Mouse (Mus musculus): ENCODE results near the gene Dhfr. TPM values are rescaled to one million over a fixed set of nuclear protein-coding genes. Genes with fewer than 3 reads are reported as not detected.

The Dhfr gene
- total and polyA plus RNA-seq, 3 experiments, result 13.6 to 47.0 (median 23.8) TPM

GRCm38 (mm10) chr13:92425758-92426264, 71.3 kb downstream of the Dhfr start, which contains the start of gene Ankrd34b:
TSS of gene Ankrd34b (plus strand) at chr13:92425896.
- in situ Hi-C loops (cut with MboI; ENCODE audit: low pct_ligation_motif_present, low pct_unique_long_range_greater_than_20kb, low sequenced_read_pairs), result no loop called here
- Histone ChIP-seq H3K9me3 (replicated peaks; ENCODE audit: low read length) (peaks cover 12% of the 10 kb centered on the region), H3K36me3 (replicated peaks in 1 of 2; ENCODE audit: control insufficient read depth in 1 of 2, insufficient read depth in 1 of 2, low read length in 1 of 2) (no peaks in the 10 kb centered on the region), H3K79me2 (replicated peaks; ENCODE audit: control insufficient read depth, extremely low read depth, insufficient read depth, poor library complexity, severe bottlenecking) (no peaks in the 10 kb centered on the region), H3K4me2 (ENCODE audit: insufficient read depth, low read depth, poor library complexity, severe bottlenecking) (no peak within 1 kb of the TSS), H3K27me3 (replicated peaks) (no peaks in the 10 kb centered on the region), H3K9ac (ENCODE audit: insufficient read depth, low read depth) (no peak within 1 kb of the TSS), H3K4me3 (replicated peaks in 1 of 3; ENCODE audit: low read depth in 2 of 3, low read length in 2 of 3, poor library complexity in 1 of 3) (no peak within 1 kb of the TSS), H3K4me1 (ENCODE audit: control insufficient read depth in 1 of 2, insufficient read depth in 2 of 2) (peaks cover 0 to 4% of the 10 kb centered on the region in 2 experiments; a peak in 1 of 4 replicates), H3K27ac (ENCODE audit: insufficient read depth, low read depth) (no peak within 1 kb of the TSS)
- DNase-seq (ENCODE audit: extremely low read depth), result no peak
- dilution Hi-C loops (cut with MboI; ENCODE audit: extremely low pct_ligation_motif_present, extremely low pct_unique_long_range_greater_than_20kb, low sequenced_read_pairs), result no loop called here
- TF ChIP-seq MXI1 (IDR thresholded peaks at IDR 0.05; ENCODE audit: low read depth, low read length), result no peak
- TF ChIP-seq CHD2 (IDR thresholded peaks at IDR 0.05; ENCODE audit: low read length), result no peak
- TF ChIP-seq SMC3 (IDR thresholded peaks at IDR 0.05; ENCODE audit: low read depth, low read length), result no peak
- no peak for TF ChIP-seq TBP (conservative IDR thresholded peaks at IDR 0.05; ENCODE audit: low read depth, low read length)
- TF ChIP-seq HCFC1 (IDR thresholded peaks at IDR 0.05; ENCODE audit: low read depth, low read length), result no peak
- TF ChIP-seq MEF2A (IDR thresholded peaks at IDR 0.05; ENCODE audit: borderline replicate concordance, low read depth, low read length), result no peak
- no peak for TF ChIP-seq CTCF (conservative IDR thresholded peaks at IDR 0.05 in 1 of 2, IDR thresholded peaks at IDR 0.05 in 1 of 2; ENCODE audit: low read depth in 2 of 2, low read length in 2 of 2)
- TF ChIP-seq ZMIZ1 (IDR thresholded peaks at IDR 0.05; ENCODE audit: low read depth, low read length), result no peak
- no peak for TF ChIP-seq E2F4 (IDR thresholded peaks at IDR 0.05; ENCODE audit: insufficient replicate concordance, low read depth, low read length)
- TF ChIP-seq NRF1 (IDR thresholded peaks at IDR 0.05; ENCODE audit: low read depth, low read length), result no peak
- no peak for TF ChIP-seq JUND (conservative IDR thresholded peaks at IDR 0.05; ENCODE audit: low read depth, low read length)
- no peak for TF ChIP-seq USF1 (IDR thresholded peaks at IDR 0.05; ENCODE audit: low read depth, low read length)
- TF ChIP-seq KAT2A (IDR thresholded peaks at IDR 0.05; ENCODE audit: insufficient replicate concordance, low read length), result no peak
- no peak for TF ChIP-seq ZKSCAN1 (IDR thresholded peaks at IDR 0.05; ENCODE audit: borderline replicate concordance, low read depth, low read length)
- no peak for TF ChIP-seq ZC3H11A (IDR thresholded peaks at IDR 0.05; ENCODE audit: low read depth, low read length)
- no peak for TF ChIP-seq MAZ (IDR thresholded peaks at IDR 0.05; ENCODE audit: low read depth, low read length)

- Histone ChIP-seq H3K4me1 (ENCODE audit: control insufficient read depth in 1 of 2, insufficient read depth in 2 of 2) (peaks cover 0 to 4% of the 10 kb centered on the region in 2 experiments; a peak in 1 of 4 replicates), H3K27ac (ENCODE audit: insufficient read depth, low read depth) (no peak overlapping the region), H3K4me3 (replicated peaks in 1 of 3; ENCODE audit: low read depth in 2 of 3, low read length in 2 of 3, poor library complexity in 1 of 3) (no peak overlapping the region), H3K4me2 (ENCODE audit: insufficient read depth, low read depth, poor library complexity, severe bottlenecking) (no peak overlapping the region), H3K36me3 (replicated peaks in 1 of 2; ENCODE audit: control insufficient read depth in 1 of 2, insufficient read depth in 1 of 2, low read length in 1 of 2) (no peaks in the 10 kb centered on the region), H3K27me3 (replicated peaks) (no peaks in the 10 kb centered on the region), H3K79me2 (replicated peaks; ENCODE audit: control insufficient read depth, extremely low read depth, insufficient read depth, poor library complexity, severe bottlenecking) (no peaks in the 10 kb centered on the region), H3K9ac (ENCODE audit: insufficient read depth, low read depth) (no peak overlapping the region), H3K9me3 (replicated peaks; ENCODE audit: low read length) (peaks cover 12% of the 10 kb centered on the region)
- TF ChIP-seq TCF12 (IDR thresholded peaks at IDR 0.05; ENCODE audit: low read depth, low read length) (no peak), CHD1 (IDR thresholded peaks at IDR 0.05; ENCODE audit: low read depth, low read length) (no peak), MXI1 (IDR thresholded peaks at IDR 0.05; ENCODE audit: low read depth, low read length) (no peak), MEF2A (IDR thresholded peaks at IDR 0.05; ENCODE audit: borderline replicate concordance, low read depth, low read length) (no peak), EP300 (IDR thresholded peaks at IDR 0.05; ENCODE audit: low read length) (no peak), TBP (conservative IDR thresholded peaks at IDR 0.05; ENCODE audit: low read depth, low read length) (no peak), RAD21 (IDR thresholded peaks at IDR 0.05; ENCODE audit: low read depth, low read length) (no peak), UBTF (IDR thresholded peaks at IDR 0.05; ENCODE audit: low read depth, low read length) (no peak), ETS1 (conservative IDR thresholded peaks at IDR 0.05; ENCODE audit: low read depth, low read length) (no peak), KAT2A (IDR thresholded peaks at IDR 0.05; ENCODE audit: insufficient replicate concordance, low read length) (no peak), SMC3 (IDR thresholded peaks at IDR 0.05; ENCODE audit: low read depth, low read length) (no peak), BHLHE40 (IDR thresholded peaks at IDR 0.05; ENCODE audit: low read depth, low read length) (no peak), PAX5 (IDR thresholded peaks at IDR 0.05; ENCODE audit: low read length) (no peak), GABPA (IDR thresholded peaks at IDR 0.05; ENCODE audit: insufficient replicate concordance, low read depth, low read length) (no peak), MAZ (IDR thresholded peaks at IDR 0.05; ENCODE audit: low read depth, low read length) (no peak), MAX (IDR thresholded peaks at IDR 0.05; ENCODE audit: low read length) (no peak), CHD2 (IDR thresholded peaks at IDR 0.05; ENCODE audit: low read length) (no peak), ZNF384 (IDR thresholded peaks at IDR 0.05; ENCODE audit: low read depth, low read length) (no peak), E2F4 (IDR thresholded peaks at IDR 0.05; ENCODE audit: insufficient replicate concordance, low read depth, low read length) (no peak)
- dilution Hi-C loops (cut with MboI; ENCODE audit: extremely low pct_ligation_motif_present, extremely low pct_unique_long_range_greater_than_20kb, low sequenced_read_pairs) (no loop called here), in situ Hi-C loops (cut with MboI; ENCODE audit: low pct_ligation_motif_present, low pct_unique_long_range_greater_than_20kb, low sequenced_read_pairs) (no loop called here)
- DNase-seq (ENCODE audit: extremely low read depth), result no peak
Observed at GRCm38 (mm10) chr13:92426294-92427051, 71.9 kb downstream of the Dhfr start.

All from CH12.LX (cell line).